Mouse (Mus musculus): ENCODE results near the gene Llgl1. TPM values are rescaled to one million over a fixed set of nuclear protein-coding genes. Genes with fewer than 3 reads are reported as not detected.

Llgl1 gene
- 0.08 TPM for polyA plus RNA-seq (2014; fragmentation: Illumina TruSeq; extraction: RNeasy Lipid Tissue Mini Kit (QIAGEN cat#74804); ENCODE audit: low read depth, low replicate concordance)

GRCm38 (mm10) chr11:60699524-60700075, at the start of gene Llgl1:
Llgl1 (plus strand) TSS chr11:60699723.

GRCm38 (mm10) chr11:60726601-60727391, 27.3 kb downstream of the Llgl1 start, which contains the start of gene Flii:
Flii (minus strand) TSS chr11:60727263.

DNA sequence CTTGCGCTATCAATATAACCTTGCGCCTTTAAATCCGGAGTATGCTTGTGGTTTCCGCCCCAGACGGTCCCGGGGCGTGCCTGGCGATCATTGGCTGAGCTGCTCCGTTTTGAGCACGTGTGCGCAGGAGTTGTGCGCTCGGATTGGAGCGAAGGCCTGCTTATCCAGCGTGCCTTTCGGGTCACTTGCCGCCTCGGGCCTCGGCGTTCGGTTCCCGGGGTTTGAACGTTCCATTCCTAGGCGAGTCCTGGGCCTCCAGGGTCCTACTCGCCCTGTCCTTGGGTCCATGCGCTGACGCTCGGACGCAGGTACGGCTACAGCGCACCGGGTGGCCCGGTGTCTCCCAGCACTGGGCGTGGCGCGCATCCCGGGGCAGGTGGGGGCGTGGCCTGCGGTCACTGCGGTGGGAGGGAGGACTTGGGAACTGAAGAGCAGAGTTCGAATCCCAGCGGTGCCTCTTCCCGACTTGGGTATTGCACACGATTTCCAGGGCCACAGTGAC, 28.8 kb downstream of the Llgl1 start, which contains the start of gene Mief2:
Gene Mief2, plus strand, starts transcription at position 139 of the 502 bp plus-strand sequence.

Other genes starting within 250 kb of the Llgl1 start
- gene Drg2, start 245.1 kb upstream of the Llgl1 start, polyA plus RNA-seq (2014; fragmentation: Illumina TruSeq; extraction: RNeasy Lipid Tissue Mini Kit (QIAGEN cat#74804); ENCODE audit: low read depth, low replicate concordance): 25.3 TPM
- gene Myo15, start 230.4 kb upstream of the Llgl1 start, polyA plus RNA-seq (2014; fragmentation: Illumina TruSeq; extraction: RNeasy Lipid Tissue Mini Kit (QIAGEN cat#74804); ENCODE audit: low read depth, low replicate concordance): not detected
- 79.5 TPM for gene Alkbh5, start 163.3 kb upstream of the Llgl1 start, polyA plus RNA-seq (2014; fragmentation: Illumina TruSeq; extraction: RNeasy Lipid Tissue Mini Kit (QIAGEN cat#74804); ENCODE audit: low read depth, low replicate concordance)
- 3.8 TPM for gene Flii, start 27.5 kb downstream of the Llgl1 start, polyA plus RNA-seq (2014; fragmentation: Illumina TruSeq; extraction: RNeasy Lipid Tissue Mini Kit (QIAGEN cat#74804); ENCODE audit: low read depth, low replicate concordance)
- gene Mief2, start 28.7 kb downstream of the Llgl1 start, polyA plus RNA-seq (2014; fragmentation: Illumina TruSeq; extraction: RNeasy Lipid Tissue Mini Kit (QIAGEN cat#74804); ENCODE audit: low read depth, low replicate concordance): 0.49 TPM
- gene Top3a, start 77.6 kb downstream of the Llgl1 start, polyA plus RNA-seq (2014; fragmentation: Illumina TruSeq; extraction: RNeasy Lipid Tissue Mini Kit (QIAGEN cat#74804); ENCODE audit: low read depth, low replicate concordance): 2.3 TPM
- gene Smcr8, start 77.8 kb downstream of the Llgl1 start, polyA plus RNA-seq (2014; fragmentation: Illumina TruSeq; extraction: RNeasy Lipid Tissue Mini Kit (QIAGEN cat#74804); ENCODE audit: low read depth, low replicate concordance): 15.0 TPM
- gene Shmt1, start 112.0 kb downstream of the Llgl1 start, polyA plus RNA-seq (2014; fragmentation: Illumina TruSeq; extraction: RNeasy Lipid Tissue Mini Kit (QIAGEN cat#74804); ENCODE audit: low read depth, low replicate concordance): 46.4 TPM
- 3.2 TPM for gene Dhrs7b, start 130.9 kb downstream of the Llgl1 start, polyA plus RNA-seq (2014; fragmentation: Illumina TruSeq; extraction: RNeasy Lipid Tissue Mini Kit (QIAGEN cat#74804); ENCODE audit: low read depth, low replicate concordance)
- gene Tmem11, start 179.5 kb downstream of the Llgl1 start, polyA plus RNA-seq (2014; fragmentation: Illumina TruSeq; extraction: RNeasy Lipid Tissue Mini Kit (QIAGEN cat#74804); ENCODE audit: low read depth, low replicate concordance): 11.4 TPM
- gene Natd1, start 215.0 kb downstream of the Llgl1 start, polyA plus RNA-seq (2014; fragmentation: Illumina TruSeq; extraction: RNeasy Lipid Tissue Mini Kit (QIAGEN cat#74804); ENCODE audit: low read depth, low replicate concordance): 2.3 TPM
- 7.4 TPM for gene Map2k3, start 232.3 kb downstream of the Llgl1 start, polyA plus RNA-seq (2014; fragmentation: Illumina TruSeq; extraction: RNeasy Lipid Tissue Mini Kit (QIAGEN cat#74804); ENCODE audit: low read depth, low replicate concordance)

All from kidney, adult 10 weeks (tissue).